Mouse (Mus musculus) common myeloid progenitor, adult 5-6 weeks (primary cell): ENCODE data around the gene Hmga1. TPM values are rescaled to one million over a fixed set of nuclear protein-coding genes. Genes with fewer than 3 reads are reported as not detected.

ENCODE experiments used
- ATAC-seq: replicated peaks from 2 replicates; pipeline ENCODE4 v1.8.0; 2016; ENCODE audit warnings: low read depth, mild to moderate bottlenecking, moderate TSS enrichment, inconsistent platforms; ENCODE audit not compliant: poor library complexity, severe bottlenecking
- total RNA-seq: library from RNA; stranded (forward); fragments of 200-1000, 187-1606 nt; gene quantifications from 2 replicates; pipeline ENCODE4 v1.2.3, GENCODE M21; 2017

Gene Hmga1
- total RNA-seq, 1 experiment from 2014 or later: 203 TPM

DNA sequence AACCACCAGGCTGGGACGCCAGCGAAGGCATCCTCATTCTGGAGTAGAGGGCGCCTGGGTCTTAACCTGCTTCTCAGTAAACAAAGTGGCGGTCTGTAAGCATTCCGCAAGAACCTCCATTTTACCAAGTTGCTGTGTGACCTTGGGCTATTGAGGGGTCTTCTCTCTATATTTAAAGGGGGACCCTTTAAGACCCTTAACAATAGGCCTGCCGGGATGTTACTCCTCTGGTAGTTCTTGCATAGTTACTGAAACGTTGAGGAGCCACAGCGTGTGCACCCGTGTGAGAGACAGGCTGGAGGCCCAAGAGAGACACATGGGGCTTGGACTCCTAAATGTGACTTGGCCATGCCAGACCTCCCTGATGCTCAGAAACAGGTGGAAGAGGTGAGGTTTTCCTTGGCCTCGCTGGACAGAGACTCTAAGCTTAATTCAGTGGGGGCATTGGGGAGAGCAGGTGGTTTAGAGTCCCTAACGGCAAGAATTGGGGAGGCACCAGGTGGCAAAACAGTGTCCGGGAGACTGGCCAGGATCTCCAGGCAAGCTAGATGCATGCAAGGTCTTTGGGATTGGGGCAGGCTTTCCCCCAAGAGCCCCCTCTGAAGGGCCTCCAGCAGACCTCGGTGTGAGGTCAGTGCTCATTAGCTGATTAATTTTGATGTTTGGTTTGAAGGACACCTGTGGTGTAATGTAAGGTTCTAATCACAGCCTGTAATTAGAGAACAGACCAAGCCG, 1.8 kb downstream of the Hmga1 start:
- no peak for ATAC-seq

DNA sequence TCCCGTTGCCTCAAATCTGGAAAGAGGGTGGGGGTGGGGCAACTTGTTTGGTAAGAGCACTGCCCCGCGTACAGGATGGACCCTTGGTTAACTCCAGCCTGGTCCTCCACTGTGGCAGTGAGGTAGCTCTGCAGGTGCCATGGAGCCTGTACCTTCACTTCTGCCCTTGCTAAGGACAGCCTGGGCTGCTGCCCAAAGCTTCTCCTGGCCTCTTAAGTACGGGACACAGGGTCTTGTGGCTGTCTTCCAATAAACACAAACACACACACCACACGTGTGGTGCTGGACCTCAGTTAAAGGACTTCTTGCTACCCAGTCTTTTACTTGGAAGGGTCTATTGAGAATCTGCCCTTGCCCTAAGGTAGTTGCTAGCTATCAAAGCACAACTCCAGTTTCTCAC, 2.5 kb downstream of the Hmga1 start:
- ATAC-seq: no peak

DNA sequence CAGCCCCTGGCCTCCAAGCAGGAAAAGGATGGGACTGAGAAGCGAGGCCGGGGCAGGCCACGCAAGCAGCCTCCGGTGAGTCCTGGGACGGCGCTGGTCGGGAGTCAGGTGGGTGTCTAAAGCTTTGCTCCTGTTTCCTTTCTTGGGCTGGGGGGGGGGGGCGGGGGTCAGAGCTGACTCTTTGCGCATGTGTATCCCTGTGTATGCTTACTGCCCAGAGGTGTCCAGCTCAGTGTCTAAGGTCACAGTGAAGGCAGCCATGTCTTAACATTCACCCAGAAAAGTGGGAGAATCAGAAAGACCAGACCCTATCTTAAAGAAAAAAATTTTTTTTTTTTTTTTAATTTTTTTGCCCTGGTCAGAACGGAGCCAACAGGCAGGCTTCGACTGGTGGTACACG, 3.3 kb downstream of the Hmga1 start:
- no peak for ATAC-seq

DNA sequence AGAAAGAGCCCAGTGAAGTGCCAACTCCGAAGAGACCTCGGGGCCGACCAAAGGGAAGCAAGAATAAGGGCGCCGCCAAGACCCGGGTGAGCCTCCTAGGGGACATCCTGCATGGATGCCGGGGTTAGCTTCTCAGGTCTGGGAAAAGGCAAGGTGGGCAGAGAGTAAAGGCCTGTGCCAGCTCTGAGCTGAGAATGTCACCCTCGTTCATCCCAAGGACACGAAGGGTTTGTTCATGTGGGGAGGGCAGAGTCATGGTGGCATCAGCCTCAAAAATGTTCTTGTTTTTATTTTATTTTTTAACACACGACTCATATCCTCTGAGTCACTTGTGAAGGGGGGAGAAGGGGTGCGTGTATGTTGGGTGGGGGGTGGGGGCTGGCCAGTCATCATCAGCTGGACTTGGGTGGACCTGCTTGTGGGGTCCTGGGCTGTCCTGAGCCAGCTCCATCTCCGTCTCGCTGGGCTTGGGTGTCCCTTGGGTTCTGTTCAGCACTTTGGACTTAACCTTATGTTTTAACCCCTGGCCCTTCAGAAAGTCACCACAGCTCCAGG, 4.7 kb downstream of the Hmga1 start:
- no peak for ATAC-seq

GRCm38 (mm10) chr17:27561809-27562526, 5.7 kb downstream of the Hmga1 start:
- 0 out of 2 replicates have a peak, but pooled peaks have one; percentile 4 for ATAC-seq

- no peak for ATAC-seq
These were observed 7.5 kb downstream of the Hmga1 start for GRCm38 (mm10) chr17:27563771-27564244.

- ATAC-seq: no peak
These were observed 8.3 kb downstream of the Hmga1 start for GRCm38 (mm10) chr17:27564391-27565162.

- ATAC-seq: peak; percentile 74
These were observed 9.1 kb downstream of the Hmga1 start, which contains the start of gene AI413582 for GRCm38 (mm10) chr17:27565163-27565941. Gene AI413582, minus strand, starts transcription at chr17:27565756.

- no peak for ATAC-seq
These were observed 9.6 kb downstream of the Hmga1 start for GRCm38 (mm10) chr17:27565942-27566267.

DNA sequence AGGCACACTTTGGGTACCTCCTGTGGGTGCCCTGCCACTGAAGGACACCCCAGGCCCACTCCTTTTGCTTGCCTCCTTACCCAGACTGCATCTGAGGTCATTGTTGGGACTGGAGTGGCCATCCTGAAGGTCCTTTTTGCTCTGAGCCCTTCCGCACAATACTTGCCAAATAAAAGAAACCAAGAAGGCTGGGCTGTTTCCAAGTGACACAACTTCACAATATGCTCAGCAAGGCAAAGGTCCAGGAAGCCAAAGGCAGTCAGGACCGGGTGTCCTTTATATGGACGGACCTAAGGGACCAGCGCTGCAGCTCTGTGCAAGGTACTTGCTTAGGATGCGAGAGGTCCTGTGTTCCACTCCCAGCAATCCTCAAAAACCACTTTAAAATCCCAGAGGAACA, 11.9 kb downstream of the Hmga1 start:
- no peak for ATAC-seq

DNA sequence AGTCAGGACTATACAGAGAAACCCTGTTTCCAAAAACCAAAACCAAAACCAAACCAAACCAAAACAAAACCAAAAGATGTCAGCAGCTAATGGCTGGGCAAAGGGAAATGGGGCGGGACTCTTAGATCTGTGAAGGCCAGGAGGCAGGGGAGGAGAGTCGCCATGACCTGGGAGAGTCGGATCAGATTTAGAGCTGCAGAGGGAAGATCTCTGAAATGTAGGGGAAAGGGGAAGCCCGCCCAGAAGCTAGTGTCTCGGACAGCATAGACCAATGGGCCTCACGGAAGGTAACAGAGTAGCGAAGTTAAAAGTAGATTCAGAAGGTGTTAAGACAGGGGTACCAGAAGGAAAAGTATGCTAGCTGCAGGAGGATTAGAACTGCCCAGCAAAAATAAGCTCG, 15.0 kb downstream of the Hmga1 start:
- no peak for ATAC-seq

DNA sequence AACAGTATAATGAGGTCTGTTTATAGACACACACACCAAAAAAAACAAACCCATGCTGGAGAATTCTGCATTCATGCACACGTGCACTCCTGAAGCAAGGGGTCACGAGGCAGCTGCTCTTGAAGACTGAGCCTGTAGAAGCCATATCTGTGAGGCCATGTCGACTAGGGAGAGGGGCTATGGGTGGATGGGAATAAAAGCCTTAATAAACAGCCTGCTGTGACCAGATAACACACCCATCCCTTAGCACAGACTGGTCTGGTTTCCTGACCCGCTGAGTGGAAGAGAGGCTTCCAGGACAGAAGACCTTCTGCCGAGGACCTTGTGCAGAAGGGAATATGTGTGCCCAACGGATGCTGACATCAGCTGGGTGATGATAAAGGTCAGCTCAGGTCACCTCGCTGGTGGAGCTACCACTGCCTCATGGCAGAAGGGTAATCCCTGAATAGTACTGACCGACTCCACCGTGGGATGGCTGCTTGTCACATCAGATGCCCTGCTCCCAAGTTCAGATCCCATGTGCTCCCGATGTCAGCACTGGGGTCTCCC, 17.5 kb downstream of the Hmga1 start:
- peak; percentile 24; the same call in 1 of the 2 replicates for ATAC-seq

DNA sequence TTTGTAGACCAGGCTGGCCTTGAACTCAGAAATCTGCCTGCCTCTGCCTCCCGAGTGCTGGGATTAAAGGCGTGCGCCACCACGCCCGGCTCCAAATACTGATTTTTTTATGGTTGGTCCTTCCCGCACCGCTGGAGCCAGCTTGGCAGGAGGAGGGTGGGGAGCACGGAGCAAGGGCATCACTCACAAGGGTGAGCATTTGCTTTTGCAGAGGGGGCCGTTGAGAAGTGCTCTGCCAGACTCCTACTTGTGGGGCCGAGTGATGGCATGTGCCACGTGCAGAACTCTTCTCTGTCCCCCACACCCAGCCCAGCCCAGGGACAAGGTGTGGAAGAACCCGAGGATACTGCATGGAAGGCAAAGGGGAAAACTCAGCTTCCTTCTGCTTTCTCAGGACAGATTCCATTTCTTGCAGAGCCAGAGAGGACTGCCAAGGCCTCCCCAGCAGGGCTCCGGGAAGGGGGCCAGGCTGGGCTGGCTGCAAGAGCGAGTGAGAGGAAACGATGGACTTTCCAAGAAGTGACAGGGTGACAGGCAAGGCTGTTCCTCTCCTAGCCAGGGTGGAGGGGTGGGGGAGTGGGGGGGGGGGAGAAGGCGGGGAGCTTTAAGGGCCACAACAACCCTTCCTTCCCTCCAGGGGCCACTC, 18.3 kb downstream of the Hmga1 start:
- ATAC-seq: peak; percentile 37; the same call in 1 of the 2 replicates

GRCm38 (mm10) chr17:27575116-27575776, 18.9 kb downstream of the Hmga1 start:
- no peak for ATAC-seq

DNA sequence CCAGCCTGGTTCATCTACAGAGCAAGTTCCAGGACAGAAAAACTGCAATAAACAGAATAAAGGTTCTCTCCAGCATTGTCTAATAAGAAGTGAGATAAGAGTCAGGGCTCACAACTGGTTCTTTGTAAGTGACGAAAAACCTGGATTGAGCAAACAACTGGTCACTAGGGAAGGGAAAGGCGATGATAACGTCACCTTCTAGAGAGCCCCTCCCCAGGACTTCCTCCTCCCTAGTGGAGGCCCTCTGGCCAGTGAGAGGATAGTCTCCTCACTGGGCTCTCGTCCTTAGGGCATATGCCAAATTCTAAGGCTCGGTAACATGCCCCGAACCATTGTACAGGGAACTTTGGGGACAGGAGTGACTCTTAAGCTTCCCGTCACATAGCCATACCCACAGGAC, 19.8 kb downstream of the Hmga1 start:
- ATAC-seq: no peak

DNA sequence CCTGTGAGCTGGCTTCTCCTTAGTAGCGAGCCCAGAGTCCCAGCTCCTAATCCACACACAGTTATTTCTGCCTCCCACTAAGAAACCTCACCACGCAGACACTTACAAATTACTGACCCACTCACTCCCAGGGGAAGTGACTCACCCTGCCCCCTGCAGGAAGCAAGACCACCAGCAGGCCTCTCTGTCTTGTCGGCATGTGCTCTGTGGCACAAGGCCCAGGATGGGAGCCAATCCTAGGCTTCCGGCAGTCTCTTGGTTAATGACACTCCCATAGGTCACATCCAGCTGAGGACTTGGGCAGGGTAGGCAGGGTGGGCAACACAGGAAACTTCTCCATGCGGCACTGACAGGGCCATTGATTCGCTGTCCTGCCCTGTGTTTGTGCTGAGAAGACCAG, 21.2 kb downstream of the Hmga1 start:
- ATAC-seq: peak; percentile 51; the same call in 1 of the 2 replicates

- ATAC-seq: no peak
These were observed 22.2 kb downstream of the Hmga1 start for GRCm38 (mm10) chr17:27578487-27578886.

DNA sequence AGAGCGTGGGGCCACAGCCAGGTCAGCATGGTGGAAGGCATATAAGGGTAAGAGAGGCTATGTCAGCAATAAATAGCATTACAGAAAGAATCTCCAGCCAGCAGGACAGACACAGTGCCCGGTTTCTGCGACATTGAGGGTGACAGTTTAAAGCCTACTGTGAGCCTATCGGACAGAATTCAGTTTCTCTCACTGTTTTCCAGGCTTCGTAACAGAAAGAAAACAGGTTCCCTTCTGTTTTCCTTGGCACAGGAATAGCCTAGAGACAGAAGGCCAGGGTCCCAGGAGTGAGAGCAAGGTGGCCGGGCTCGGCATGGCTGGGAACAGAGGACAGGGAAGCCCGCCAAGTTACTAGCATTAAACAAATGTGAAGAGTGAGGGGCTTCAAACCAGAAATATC, 23.5 kb downstream of the Hmga1 start:
- ATAC-seq: no peak
